Mouse (Mus musculus) megakaryocyte, embryonic 14.5 days (primary cell): ENCODE data around the gene Usp22.

Source experiments
- FLI1 ChIP-seq: IDR thresholded peaks from 2 replicates; pipeline ENCODE4 v1.6.1; 2012; ENCODE audit warnings: low read length, inconsistent platforms, mixed read lengths
- GATA1 ChIP-seq: IDR thresholded peaks from 3 replicates; pipeline ENCODE4 v1.6.1; 2012; ENCODE audit warnings: mixed read lengths, low read length, inconsistent platforms, borderline replicate concordance

DNA sequence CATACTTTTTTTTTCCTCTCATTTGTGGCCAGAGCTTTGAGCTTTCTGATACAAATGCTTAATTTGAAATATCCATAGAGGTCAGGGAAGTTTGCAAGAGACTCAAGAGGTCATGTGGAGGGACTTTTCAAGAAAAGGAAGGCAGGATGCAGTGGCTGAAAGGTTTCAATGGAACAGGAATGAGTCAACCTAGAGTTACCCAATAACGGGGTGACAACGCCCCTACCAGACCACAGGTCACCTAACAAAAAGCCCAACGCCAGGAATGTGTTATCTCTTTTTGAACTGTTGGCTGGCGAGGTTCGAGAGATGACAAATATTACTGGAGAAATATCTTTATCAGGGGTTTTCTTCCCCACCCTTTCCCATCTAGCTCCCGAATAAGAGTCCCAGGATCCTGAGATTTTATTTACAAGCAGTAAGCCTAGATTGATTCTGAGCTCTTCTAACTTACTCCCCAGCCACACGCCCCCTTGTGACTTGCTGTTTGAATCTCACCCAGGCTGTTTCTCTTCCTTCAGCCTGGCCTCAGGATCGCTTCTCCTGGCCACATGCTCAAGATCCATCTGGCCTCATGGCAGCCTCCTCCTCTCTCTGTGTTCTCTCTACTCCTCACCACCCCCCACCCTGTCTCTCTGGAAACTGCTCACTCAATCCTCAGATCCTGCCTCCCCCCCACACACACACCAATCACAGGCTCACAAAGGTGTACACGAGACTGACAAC is 45.5 kb upstream of the Usp22 start:
- no peak for TF ChIP-seq GATA1
- no peak for TF ChIP-seq FLI1
